Mouse (Mus musculus) G1E-ER4 (cell line): ENCODE measurements around the gene Tulp1. TPM values are rescaled to one million over a fixed set of nuclear protein-coding genes. Genes with fewer than 3 reads are reported as not detected.

Source experiments
- GATA1 ChIP-seq: IDR thresholded peaks from one replicate; pipeline ENCODE4 v1.8.0; 2012; ENCODE audit warnings: low read length, inconsistent platforms
- polyA plus RNA-seq: library from polyadenylated mRNA; stranded (reverse); fragments of >175 nt; gene quantifications from 2 replicates; pipeline ENCODE4 v1.2.3, GENCODE M21; 2012

The Tulp1 gene
- polyA plus RNA-seq, 1 experiment: 0.29 TPM

DNA sequence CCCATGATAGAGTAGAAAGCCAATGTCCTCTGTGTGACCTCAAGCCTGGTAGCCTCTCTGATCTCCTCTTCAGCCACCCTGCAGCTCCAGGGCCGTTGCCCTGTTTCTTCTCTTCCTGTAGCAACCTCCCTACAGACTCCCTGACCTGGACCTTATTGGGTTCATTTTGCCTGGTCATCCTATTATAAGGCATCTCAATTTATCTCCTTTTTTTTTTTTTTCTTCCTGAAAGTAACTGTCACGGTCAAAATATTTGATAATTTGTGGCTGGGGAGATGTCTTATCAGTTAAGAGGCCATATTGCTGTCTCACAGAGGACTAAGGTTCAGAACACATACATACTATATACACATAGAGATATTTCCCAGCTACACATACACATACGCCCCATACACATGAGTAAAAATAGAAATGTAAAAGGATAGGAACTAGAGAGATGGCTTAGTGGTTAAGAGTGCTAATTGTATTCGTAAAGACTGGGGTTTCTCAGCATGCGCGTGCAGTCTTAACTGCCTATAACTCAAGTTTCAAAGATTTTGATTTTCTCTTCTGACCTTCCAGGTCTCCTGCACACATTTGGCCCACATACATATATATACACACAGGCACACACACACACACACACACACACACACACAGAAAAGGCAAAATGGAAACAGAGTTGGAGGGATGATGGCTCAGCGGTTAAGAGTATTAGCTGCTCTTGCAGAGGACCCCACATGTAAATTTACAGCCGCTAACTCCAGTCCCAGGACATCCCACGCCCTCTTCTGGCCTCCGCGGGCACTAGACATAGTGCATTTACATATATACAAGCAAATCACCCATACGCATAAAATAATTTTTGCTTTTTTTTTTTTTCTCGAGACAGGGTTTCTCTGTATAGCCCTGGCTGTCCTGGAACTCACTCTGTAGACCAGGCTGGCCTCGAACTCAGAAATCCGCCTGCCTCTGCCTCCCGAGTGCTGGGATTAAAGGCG lies 52.5 kb downstream of the Tulp1 start:
- TF ChIP-seq GATA1: no peak

DNA sequence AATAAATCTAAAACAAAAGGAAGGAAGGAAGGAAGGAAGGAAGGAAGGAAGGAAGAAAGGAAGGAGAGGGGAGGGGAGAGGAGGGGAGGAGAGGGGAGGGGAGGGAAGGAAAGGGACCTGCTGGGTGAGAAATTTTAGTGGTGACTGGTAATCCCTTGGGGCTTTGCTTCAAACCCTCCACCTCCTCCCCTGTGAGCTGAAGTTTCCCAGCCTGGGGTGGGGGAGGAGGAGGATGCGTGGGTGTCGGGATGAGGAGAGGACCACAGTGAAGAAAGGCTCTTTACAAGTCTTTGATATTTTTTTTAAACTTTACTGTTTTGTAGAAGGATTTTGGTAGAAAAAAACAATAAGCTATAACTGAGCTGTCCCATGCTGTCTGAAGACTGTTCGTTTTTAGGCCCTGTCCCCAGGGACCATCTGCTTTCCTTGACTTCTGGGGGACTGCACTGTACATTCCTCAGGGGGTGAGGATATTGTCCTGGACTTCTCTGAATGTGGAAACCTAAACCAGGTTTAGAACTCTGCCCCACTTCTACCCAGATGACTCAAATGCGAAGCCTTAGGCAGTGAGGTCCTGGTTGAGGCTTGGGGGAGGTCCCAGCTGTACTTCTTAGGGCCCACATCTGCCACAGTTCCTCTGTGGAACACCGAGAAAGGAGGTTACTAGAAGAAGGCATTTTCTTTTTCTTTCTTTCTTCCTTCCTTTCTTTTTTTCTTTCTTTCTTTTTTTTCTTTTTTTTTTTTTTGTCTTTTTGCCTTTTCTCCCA lies 53.5 kb downstream of the Tulp1 start:
- no peak for TF ChIP-seq GATA1

DNA sequence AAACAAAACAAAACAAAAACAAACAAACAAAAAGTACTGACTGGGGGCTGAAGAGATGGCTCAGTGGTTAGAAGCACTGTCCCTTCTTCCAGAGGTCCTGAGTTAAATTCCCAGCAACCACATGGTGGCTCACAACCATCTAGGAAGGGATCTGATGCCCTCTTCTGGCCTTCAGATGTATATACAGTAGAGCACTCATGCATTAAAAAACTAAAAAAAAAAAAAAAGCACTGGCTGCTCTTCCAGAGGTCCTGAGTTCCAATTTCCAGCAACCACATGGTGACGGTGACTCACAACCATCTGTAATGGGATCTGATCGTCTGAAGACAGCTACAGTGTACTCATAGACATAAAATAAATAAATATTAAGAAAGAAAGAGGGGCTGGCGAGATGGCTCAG lies 54.2 kb downstream of the Tulp1 start:
- TF ChIP-seq GATA1: no peak

DNA sequence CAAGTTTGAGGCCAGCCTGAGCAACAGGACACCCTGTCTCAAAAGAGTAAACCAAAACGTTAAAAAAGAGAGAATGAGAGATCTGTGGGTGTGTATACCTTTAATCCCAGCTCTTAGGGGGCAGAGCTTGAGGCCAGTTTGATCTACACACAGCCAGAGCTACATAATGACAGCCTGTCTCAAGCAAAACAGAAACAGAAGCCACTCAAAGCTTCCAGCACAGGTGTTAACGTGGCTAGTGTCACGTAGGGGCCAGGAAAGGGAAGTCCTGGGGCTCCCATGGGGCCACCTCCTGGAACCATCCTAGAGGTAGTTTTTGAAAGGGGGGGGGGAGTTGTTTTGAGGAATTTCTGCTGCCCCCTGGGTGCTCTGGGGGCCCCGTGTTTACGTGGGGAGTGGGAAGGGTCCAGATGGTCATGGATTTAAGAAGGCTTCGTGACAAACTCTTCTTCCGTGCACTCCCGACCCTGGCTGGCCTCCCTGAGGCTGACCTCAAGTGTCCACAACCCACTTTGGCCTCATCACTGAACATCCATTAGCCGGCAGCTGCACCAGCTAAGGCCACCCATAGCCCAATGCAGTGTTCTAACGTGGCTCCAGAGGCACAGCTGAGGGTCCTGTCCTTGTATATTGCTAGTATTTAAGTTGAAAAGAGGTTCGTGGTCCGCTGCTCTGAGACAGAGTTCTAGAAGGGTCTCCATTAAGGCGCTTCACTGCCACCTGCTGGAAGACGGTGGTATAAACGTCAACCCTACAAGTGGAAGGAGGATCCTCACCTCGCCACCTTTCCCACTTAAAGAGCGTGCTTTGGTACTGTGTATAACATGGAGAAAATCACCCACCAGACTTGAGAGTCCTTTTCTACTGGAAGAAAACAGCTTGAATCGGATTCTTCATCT lies 56.5 kb downstream of the Tulp1 start:
- no peak for TF ChIP-seq GATA1

DNA sequence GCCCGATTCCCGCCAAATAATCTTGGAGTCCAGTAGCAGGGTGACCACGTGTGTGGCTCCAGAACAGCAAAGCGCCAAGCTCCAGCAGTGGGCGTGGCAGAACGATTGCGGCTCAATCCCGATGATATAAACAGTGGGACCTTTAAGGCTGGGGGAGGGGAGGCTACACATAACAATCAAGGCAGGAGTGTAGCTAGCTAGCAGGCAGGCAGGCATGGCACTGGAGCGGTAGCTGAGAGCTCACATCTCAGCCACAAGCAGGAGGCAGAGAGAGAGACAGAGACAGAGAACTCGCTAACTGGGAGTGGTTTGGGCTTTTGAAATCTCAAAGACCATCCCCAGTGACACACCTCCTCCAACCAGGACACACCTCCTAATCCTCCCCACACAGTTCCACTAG lies 59.9 kb downstream of the Tulp1 start:
- no peak for TF ChIP-seq GATA1

Other genes with a start within 250 kb of the Tulp1 start
- not detected in 2 replicates for gene Scube3, start 223.1 kb downstream of the Tulp1 start, polyA plus RNA-seq
- gene Zfp523, start 188.1 kb downstream of the Tulp1 start, polyA plus RNA-seq: 60.1 and 75.8 TPM in 2 replicates
- 370 and 454 TPM in 2 replicates for gene Def6, start 157.4 kb downstream of the Tulp1 start, polyA plus RNA-seq
- 58.7 and 61.9 TPM in 2 replicates for gene Ppard, start 132.5 kb downstream of the Tulp1 start, polyA plus RNA-seq
- gene Fance, start 51.7 kb downstream of the Tulp1 start, polyA plus RNA-seq: 119 and 121 TPM in 2 replicates
- 5,540 and 6,446 TPM in 2 replicates for gene Rpl10a, start 36.8 kb downstream of the Tulp1 start, polyA plus RNA-seq
- 4.6 and 4.7 TPM in 2 replicates for gene Tead3, start 14.4 kb downstream of the Tulp1 start, polyA plus RNA-seq
- gene Fkbp5, start 152.3 kb upstream of the Tulp1 start, polyA plus RNA-seq: 19.5 and 28.4 TPM in 2 replicates
- not detected in 2 replicates for gene Armc12, start 165.6 kb upstream of the Tulp1 start, polyA plus RNA-seq
- not detected in 2 replicates for gene Clpsl2, start 184.2 kb upstream of the Tulp1 start, polyA plus RNA-seq
- not detected in 2 replicates for gene Clps, start 195.5 kb upstream of the Tulp1 start, polyA plus RNA-seq
- gene Lhfpl5, start 210.4 kb upstream of the Tulp1 start, polyA plus RNA-seq: not detected in 2 replicates